Mouse (Mus musculus): ENCODE data around the gene Prkd3. TPM values are rescaled to one million over a fixed set of nuclear protein-coding genes. Genes with fewer than 3 reads are reported as not detected.

The Prkd3 gene
- polyA plus RNA-seq, 1 experiment from 2014 or later: 35.7 TPM

- no peak overlapping the region for H3K27ac ChIP-seq (ENCODE audit: low read length)
- H3K36me3 ChIP-seq (ENCODE audit: control insufficient read depth, insufficient read depth, low read length): no peaks in the 10 kb centered on the region
Measured at GRCm38 (mm10) chr17:78994382-78994781, 26.2 kb downstream of the Prkd3 start.

GRCm38 (mm10) chr17:78993670-78994069 is 26.9 kb downstream of the Prkd3 start:
- 0 out of 2 replicates have a peak, but pooled peaks cover 3% of the 10 kb centered on the region for H3K4me1 ChIP-seq (ENCODE audit: control insufficient read depth, insufficient read depth, low read length)
- no peaks in the 10 kb centered on the region for H3K9me3 ChIP-seq (replicated peaks; ENCODE audit: control insufficient read depth, low read length)
- H3K4me2 ChIP-seq (ENCODE audit: low read depth, low read length): no peak overlapping the region
- H3K4me3 ChIP-seq (replicated peaks; ENCODE audit: low read length): no peak overlapping the region
- WGBS: 80% methylated on average over 2 of the region's 2 CpGs
- H3K27me3 ChIP-seq (ENCODE audit: control insufficient read depth, insufficient read depth, low read length): no peaks in the 10 kb centered on the region
- ATAC-seq (ENCODE audit: insufficient read depth, low FRiP score): no peak
- H3K9ac ChIP-seq (ENCODE audit: low read length): no peak overlapping the region
- no peak overlapping the region for H3K27ac ChIP-seq (ENCODE audit: low read length)
- no peaks in the 10 kb centered on the region for H3K36me3 ChIP-seq (ENCODE audit: control insufficient read depth, insufficient read depth, low read length)

More at GRCm38 (mm10) chr17:78994382-78994781, 26.2 kb downstream of the Prkd3 start:
- no peak for ATAC-seq (ENCODE audit: insufficient read depth, low FRiP score)
- no peaks in the 10 kb centered on the region for H3K9me3 ChIP-seq (replicated peaks; ENCODE audit: control insufficient read depth, low read length)
- H3K4me2 ChIP-seq (ENCODE audit: low read depth, low read length): no peak overlapping the region
- H3K4me1 ChIP-seq (ENCODE audit: control insufficient read depth, insufficient read depth, low read length): 0 out of 2 replicates have a peak, but pooled peaks cover 3% of the 10 kb centered on the region
- no peak overlapping the region for H3K9ac ChIP-seq (ENCODE audit: low read length)
- H3K27me3 ChIP-seq (ENCODE audit: control insufficient read depth, insufficient read depth, low read length): no peaks in the 10 kb centered on the region
- H3K4me3 ChIP-seq (replicated peaks; ENCODE audit: low read length): no peak overlapping the region
- 69% methylated on average over 8 of the region's 8 CpGs for WGBS

- 74% methylated on average over 9 of the region's 9 CpGs for WGBS
- H3K4me2 ChIP-seq (ENCODE audit: low read depth, low read length): no peak overlapping the region
- H3K4me1 ChIP-seq (ENCODE audit: control insufficient read depth, insufficient read depth, low read length): 0 out of 2 replicates have a peak, but pooled peaks cover 3% of the 10 kb centered on the region
- H3K4me3 ChIP-seq (replicated peaks; ENCODE audit: low read length): no peak overlapping the region
- H3K9me3 ChIP-seq (replicated peaks; ENCODE audit: control insufficient read depth, low read length): no peaks in the 10 kb centered on the region
- no peaks in the 10 kb centered on the region for H3K27me3 ChIP-seq (ENCODE audit: control insufficient read depth, insufficient read depth, low read length)
- ATAC-seq (ENCODE audit: insufficient read depth, low FRiP score): no peak
- H3K36me3 ChIP-seq (ENCODE audit: control insufficient read depth, insufficient read depth, low read length): no peaks in the 10 kb centered on the region
- H3K9ac ChIP-seq (ENCODE audit: low read length): no peak overlapping the region
- no peak overlapping the region for H3K27ac ChIP-seq (ENCODE audit: low read length)
Measured at GRCm38 (mm10) chr17:78992303-78993027, 28.2 kb downstream of the Prkd3 start.

GRCm38 (mm10) chr17:78991549-78991948 is 29.1 kb downstream of the Prkd3 start:
- 95% methylated on average over 2 of the region's 2 CpGs for WGBS
- 0 out of 2 replicates have a peak, but pooled peaks cover 3% of the 10 kb centered on the region for H3K4me1 ChIP-seq (ENCODE audit: control insufficient read depth, insufficient read depth, low read length)
- H3K9me3 ChIP-seq (replicated peaks; ENCODE audit: control insufficient read depth, low read length): no peaks in the 10 kb centered on the region
- no peak overlapping the region for H3K27ac ChIP-seq (ENCODE audit: low read length)
- no peaks in the 10 kb centered on the region for H3K36me3 ChIP-seq (ENCODE audit: control insufficient read depth, insufficient read depth, low read length)
- no peak overlapping the region for H3K9ac ChIP-seq (ENCODE audit: low read length)
- no peak overlapping the region for H3K4me3 ChIP-seq (replicated peaks; ENCODE audit: low read length)
- H3K27me3 ChIP-seq (ENCODE audit: control insufficient read depth, insufficient read depth, low read length): no peaks in the 10 kb centered on the region
- no peak overlapping the region for H3K4me2 ChIP-seq (ENCODE audit: low read depth, low read length)
- ATAC-seq (ENCODE audit: insufficient read depth, low FRiP score): no peak

- Histone ChIP-seq H3K27me3 (ENCODE audit: control insufficient read depth, insufficient read depth, low read length) (no peaks in the 10 kb centered on the region), H3K27ac (ENCODE audit: low read length) (no peak overlapping the region), H3K9ac (ENCODE audit: low read length) (no peak overlapping the region), H3K4me3 (replicated peaks; ENCODE audit: low read length) (no peak overlapping the region), H3K4me1 (ENCODE audit: control insufficient read depth, insufficient read depth, low read length) (no peaks in the 10 kb centered on the region), H3K4me2 (ENCODE audit: low read depth, low read length) (no peak overlapping the region), H3K36me3 (ENCODE audit: control insufficient read depth, insufficient read depth, low read length) (no peaks in the 10 kb centered on the region), H3K9me3 (replicated peaks; ENCODE audit: control insufficient read depth, low read length) (no peaks in the 10 kb centered on the region)
- WGBS: 74% methylated on average over 8 of the region's 8 CpGs
- no peak for ATAC-seq (ENCODE audit: insufficient read depth, low FRiP score)
Measured at GRCm38 (mm10) chr17:78989015-78989414, 31.6 kb downstream of the Prkd3 start.

GRCm38 (mm10) chr17:78983736-78984135 is 36.9 kb downstream of the Prkd3 start:
- no peak for ATAC-seq (ENCODE audit: insufficient read depth, low FRiP score)
- Histone ChIP-seq H3K4me2 (ENCODE audit: low read depth, low read length) (no peak overlapping the region), H3K9me3 (replicated peaks; ENCODE audit: control insufficient read depth, low read length) (no peaks in the 10 kb centered on the region), H3K36me3 (ENCODE audit: control insufficient read depth, insufficient read depth, low read length) (peaks cover 4% of the 10 kb centered on the region; the same call in 1 of the 2 replicates), H3K27ac (ENCODE audit: low read length) (no peak overlapping the region), H3K4me1 (ENCODE audit: control insufficient read depth, insufficient read depth, low read length) (no peaks in the 10 kb centered on the region), H3K9ac (ENCODE audit: low read length) (no peak overlapping the region), H3K27me3 (ENCODE audit: control insufficient read depth, insufficient read depth, low read length) (no peaks in the 10 kb centered on the region), H3K4me3 (replicated peaks; ENCODE audit: low read length) (no peak overlapping the region)
- 91% methylated on average over 3 of the region's 3 CpGs for WGBS

GRCm38 (mm10) chr17:78983166-78983565 is 37.5 kb downstream of the Prkd3 start:
- H3K9ac ChIP-seq (ENCODE audit: low read length): no peak overlapping the region
- no peaks in the 10 kb centered on the region for H3K4me1 ChIP-seq (ENCODE audit: control insufficient read depth, insufficient read depth, low read length)
- no peak overlapping the region for H3K27ac ChIP-seq (ENCODE audit: low read length)
- H3K36me3 ChIP-seq (ENCODE audit: control insufficient read depth, insufficient read depth, low read length): peaks cover 4% of the 10 kb centered on the region; the same call in 1 of the 2 replicates
- H3K27me3 ChIP-seq (ENCODE audit: control insufficient read depth, insufficient read depth, low read length): no peaks in the 10 kb centered on the region
- no peaks in the 10 kb centered on the region for H3K9me3 ChIP-seq (replicated peaks; ENCODE audit: control insufficient read depth, low read length)
- 91% methylated on average over 8 of the region's 8 CpGs for WGBS
- H3K4me3 ChIP-seq (replicated peaks; ENCODE audit: low read length): no peak overlapping the region
- no peak for ATAC-seq (ENCODE audit: insufficient read depth, low FRiP score)
- no peak overlapping the region for H3K4me2 ChIP-seq (ENCODE audit: low read depth, low read length)

- no peak for ATAC-seq (ENCODE audit: insufficient read depth, low FRiP score)
- H3K4me2 ChIP-seq (ENCODE audit: low read depth, low read length): no peak overlapping the region
- no peak overlapping the region for H3K4me3 ChIP-seq (replicated peaks; ENCODE audit: low read length)
- peaks cover 9% of the 10 kb centered on the region; the same call in 1 of the 2 replicates for H3K36me3 ChIP-seq (ENCODE audit: control insufficient read depth, insufficient read depth, low read length)
- no peaks in the 10 kb centered on the region for H3K27me3 ChIP-seq (ENCODE audit: control insufficient read depth, insufficient read depth, low read length)
- no peaks in the 10 kb centered on the region for H3K4me1 ChIP-seq (ENCODE audit: control insufficient read depth, insufficient read depth, low read length)
- WGBS: 78% methylated on average over 3 of the region's 3 CpGs
- H3K27ac ChIP-seq (ENCODE audit: low read length): no peak overlapping the region
- no peak overlapping the region for H3K9ac ChIP-seq (ENCODE audit: low read length)
- no peaks in the 10 kb centered on the region for H3K9me3 ChIP-seq (replicated peaks; ENCODE audit: control insufficient read depth, low read length)
Measured at GRCm38 (mm10) chr17:78968500-78968899, 52.1 kb downstream of the Prkd3 start.

GRCm38 (mm10) chr17:78966092-78966883 is 54.3 kb downstream of the Prkd3 start:
- no peak overlapping the region for H3K27ac ChIP-seq (ENCODE audit: low read length)
- ATAC-seq (ENCODE audit: insufficient read depth, low FRiP score): no peak

More at GRCm38 (mm10) chr17:78966092-78966883, 54.3 kb downstream of the Prkd3 start:
- Histone ChIP-seq H3K4me1 (ENCODE audit: control insufficient read depth, insufficient read depth, low read length) (no peaks in the 10 kb centered on the region), H3K4me3 (replicated peaks; ENCODE audit: low read length) (no peak overlapping the region), H3K9me3 (replicated peaks; ENCODE audit: control insufficient read depth, low read length) (no peaks in the 10 kb centered on the region), H3K9ac (ENCODE audit: low read length) (no peak overlapping the region), H3K27me3 (ENCODE audit: control insufficient read depth, insufficient read depth, low read length) (no peaks in the 10 kb centered on the region), H3K36me3 (ENCODE audit: control insufficient read depth, insufficient read depth, low read length) (peaks cover 12% of the 10 kb centered on the region; the same call in 1 of the 2 replicates), H3K4me2 (ENCODE audit: low read depth, low read length) (no peak overlapping the region)
- 91% methylated on average over 11 of the region's 11 CpGs for WGBS

Measured in stomach, embryonic 16.5 days (tissue).